Mouse (Mus musculus) intestine, embryonic 14.5 days (tissue): ENCODE measurements around the gene Ybx3. TPM values are rescaled to one million over a fixed set of nuclear protein-coding genes. Genes with fewer than 3 reads are reported as not detected.
A peak's percentile ranks its signal among the peaks of the same experiment; 100 is the strongest.

ENCODE experiments used
- ATAC-seq: fragments of 200-750 bp; cut with Nextera tagmentation; replicated peaks from 2 replicates; pipeline ENCODE4 v1.8.0; 2017; ENCODE audit warnings: low read depth, moderate number of reproducible peaks, moderate TSS enrichment, moderate library complexity; ENCODE audit not compliant: low FRiP score, low TSS enrichment
- DNase-seq: peaks from one replicate; pipeline ENCODE4 v3.0.0-alpha.2; 2018; ENCODE audit warnings: low spot score
- H3K27ac ChIP-seq: fragments of 300-500 bp; sonication (generic); 2 replicates; pipeline ENCODE4 v1.5.1; 2014; ENCODE audit warnings: low read depth, mild to moderate bottlenecking, control low read depth
- H3K27me3 ChIP-seq: fragments of 300-500 bp; sonication (generic); replicated peaks from 2 replicates; pipeline ENCODE4 v1.6.1; 2014; ENCODE audit warnings: low read length, control low read depth; ENCODE audit not compliant: control insufficient read depth, insufficient read depth
- H3K36me3 ChIP-seq: fragments of 300-500 bp; sonication (generic); 2 replicates; pipeline ENCODE4 v1.6.1; 2014; ENCODE audit warnings: low read length, control low read depth; ENCODE audit not compliant: control insufficient read depth, insufficient read depth
- H3K4me1 ChIP-seq: fragments of 300-500 bp; sonication (generic); replicated peaks from 2 replicates; pipeline ENCODE4 v1.6.1; 2014; ENCODE audit warnings: low read length, control low read depth, mixed read lengths; ENCODE audit not compliant: control insufficient read depth, insufficient read depth
- H3K4me2 ChIP-seq: fragments of 300-500 bp; sonication (generic); 2 replicates; pipeline ENCODE4 v1.6.1; 2014; ENCODE audit warnings: low read length
- H3K4me3 ChIP-seq: fragments of 300-500 bp; sonication (generic); 2 replicates; pipeline ENCODE4 v1.5.1; 2014; ENCODE audit warnings: low read depth, low read length, control low read depth, mixed read lengths
- H3K9ac ChIP-seq: fragments of 300-500 bp; sonication (generic); 2 replicates; pipeline ENCODE4 v1.6.1; 2014; ENCODE audit warnings: mild to moderate bottlenecking, low read length
- H3K9me3 ChIP-seq: fragments of 300-500 bp; sonication (generic); 2 replicates; pipeline ENCODE4 v1.6.1; 2016; ENCODE audit warnings: low read length, control low read depth; ENCODE audit not compliant: control insufficient read depth
- WGBS: fragments of 180-500 bp; shearing (Covaris S2); extraction: QIAGEN DNeasy Blood & Tissue Kit; methylation state at CpG from one replicate; pipeline ENCODE4 v1.1.7; 2014; 5-methylcytosine and 5-hydroxymethylcytosine counted together
- polyA plus RNA-seq: library from polyadenylated mRNA; unstranded; fragments of >200 nt; fragmentation: Nextera tagmentation; extraction: Ambion mirVana; gene quantifications from 2 replicates; pipeline ENCODE4 v1.2.1, GENCODE M21; 2014

Ybx3 gene
- polyA plus RNA-seq, 1 experiment from 2014 or later = 74.9 TPM

GRCm38 (mm10) chr6:131321854-131322639 is 66.2 kb downstream of the Ybx3 start:
- H3K27ac ChIP-seq = no peak overlapping the region
- 65% methylated on average over 3 of the region's 3 CpGs for WGBS
- H3K9me3 ChIP-seq = no peaks in the 10 kb centered on the region
- H3K9ac ChIP-seq = no peak overlapping the region
- H3K4me2 ChIP-seq = no peak overlapping the region
- H3K36me3 ChIP-seq = no peaks in the 10 kb centered on the region
- no peak for ATAC-seq
- no peak for DNase-seq
- no peaks in the 10 kb centered on the region for H3K27me3 ChIP-seq
- H3K4me1 ChIP-seq = no peaks in the 10 kb centered on the region
- H3K4me3 ChIP-seq = no peak overlapping the region

DNA sequence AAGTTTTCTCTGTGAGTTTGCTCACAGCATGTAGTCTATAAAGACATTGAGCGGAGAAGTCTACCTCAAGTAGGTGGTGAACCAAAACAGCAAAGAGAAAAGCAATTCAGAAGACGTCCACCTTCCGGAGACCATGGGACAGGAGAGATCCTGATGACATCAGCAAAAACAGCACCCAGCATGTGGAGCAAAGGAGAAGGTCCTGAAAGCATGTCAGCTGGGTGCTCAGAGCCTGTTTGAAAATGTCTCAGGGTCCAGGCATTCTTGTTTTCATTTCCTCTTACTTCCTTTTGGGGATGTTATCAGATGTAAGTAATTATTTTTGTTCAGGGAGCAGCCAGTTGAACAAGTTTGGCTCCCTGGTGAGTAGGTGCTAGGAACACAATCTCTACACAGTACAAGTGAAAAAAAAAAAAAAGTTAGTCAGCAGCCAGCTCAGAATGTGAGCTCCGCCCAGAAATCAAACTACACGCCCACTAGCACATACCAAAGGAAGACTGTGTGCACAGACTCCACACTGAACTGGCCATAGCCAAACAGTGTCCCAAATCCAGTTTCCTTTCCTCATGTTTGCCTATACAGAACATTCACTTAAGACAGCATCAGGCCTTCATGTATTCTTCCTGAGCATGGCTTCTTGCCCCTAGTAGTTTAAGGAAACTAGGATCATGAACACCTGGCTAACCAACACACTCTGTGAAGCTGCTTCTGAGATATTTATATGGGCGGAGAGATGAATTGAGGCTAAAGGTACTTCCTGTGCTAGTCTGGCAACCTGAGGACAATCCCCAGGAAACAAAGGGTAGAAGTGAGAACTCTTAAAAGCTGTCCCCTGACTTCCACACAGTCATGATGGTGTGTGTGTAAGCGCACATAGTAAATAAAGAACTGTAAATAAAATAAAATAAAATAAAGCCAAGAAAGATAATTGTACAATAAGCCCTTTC is 71.8 kb downstream of the Ybx3 start:
- ATAC-seq (peak; percentile 87), DNase-seq (no peak)
- Histone ChIP-seq H3K4me2 (no peak overlapping the region), H3K4me3 (no peak overlapping the region), H3K27ac (no peak overlapping the region), H3K9me3 (no peaks in the 10 kb centered on the region), H3K36me3 (no peaks in the 10 kb centered on the region), H3K27me3 (no peaks in the 10 kb centered on the region), H3K9ac (no peak overlapping the region), H3K4me1 (no peaks in the 10 kb centered on the region)
- 74% methylated on average over 7 of the region's 7 CpGs for WGBS

Other genes with a start within 250 kb of the Ybx3 start
- gene Klra2, start 141.1 kb downstream of the Ybx3 start, polyA plus RNA-seq = 0.19 and 0.28 TPM in 2 replicates
- gene Magohb, start 95.2 kb downstream of the Ybx3 start, polyA plus RNA-seq = 59.5 and 68.4 TPM in 2 replicates
- gene Styk1, start 34.9 kb downstream of the Ybx3 start, polyA plus RNA-seq = 6.7 and 8.6 TPM in 2 replicates
- gene 5430401F13Rik, start 97.9 kb upstream of the Ybx3 start, polyA plus RNA-seq = not detected in 2 replicates
- not detected in 2 replicates for gene Gm6619, start 97.9 kb upstream of the Ybx3 start, polyA plus RNA-seq
- not detected in 2 replicates for gene Tas2r130, start 242.4 kb upstream of the Ybx3 start, polyA plus RNA-seq